Mouse (Mus musculus): ENCODE data around the gene Lgals3bp. TPM values are rescaled to one million over a fixed set of nuclear protein-coding genes. Genes with fewer than 3 reads are reported as not detected.

Gene Lgals3bp
- polyA plus RNA-seq, 1 experiment = 22.7 TPM

DNA sequence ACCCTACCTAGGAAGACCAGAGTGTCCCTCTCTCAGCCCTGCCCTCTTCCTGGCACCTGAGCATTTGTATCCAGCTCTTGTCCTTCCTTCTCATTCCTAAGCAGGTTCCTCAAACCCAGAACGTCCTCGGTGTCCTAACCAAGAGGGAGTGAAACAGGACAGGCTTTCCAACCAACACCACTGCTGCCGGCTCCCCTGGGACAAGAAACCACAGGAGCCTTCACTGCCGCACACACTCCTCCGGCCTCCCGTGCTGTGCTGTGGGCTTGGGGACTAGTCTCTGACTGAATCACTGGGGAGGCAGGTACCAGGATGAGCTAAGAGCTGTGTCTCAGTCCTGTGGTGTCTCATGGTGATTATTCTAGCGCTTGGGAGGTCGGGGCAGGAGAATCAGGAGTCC is 32.2 kb downstream of the Lgals3bp start:
- no peaks in the 10 kb centered on the region for H3K36me3 ChIP-seq (ENCODE audit: control insufficient read depth, insufficient read depth, low read length)
- H3K27ac ChIP-seq (ENCODE audit: control insufficient read depth, insufficient read depth, low read depth, low read length) = no peak overlapping the region
- no peaks in the 10 kb centered on the region for H3K4me1 ChIP-seq (ENCODE audit: control insufficient read depth, insufficient read depth, low read length)
- no peak overlapping the region for H3K4me3 ChIP-seq (ENCODE audit: control insufficient read depth, low read depth, low read length)
- H3K27me3 ChIP-seq (ENCODE audit: control insufficient read depth, insufficient read depth, low read length) = no peaks in the 10 kb centered on the region
- no peak for TF ChIP-seq CTCF (IDR thresholded peaks at IDR 0.05; ENCODE audit: control insufficient read depth, insufficient read depth, insufficient replicate concordance, low read depth, low read length)

DNA sequence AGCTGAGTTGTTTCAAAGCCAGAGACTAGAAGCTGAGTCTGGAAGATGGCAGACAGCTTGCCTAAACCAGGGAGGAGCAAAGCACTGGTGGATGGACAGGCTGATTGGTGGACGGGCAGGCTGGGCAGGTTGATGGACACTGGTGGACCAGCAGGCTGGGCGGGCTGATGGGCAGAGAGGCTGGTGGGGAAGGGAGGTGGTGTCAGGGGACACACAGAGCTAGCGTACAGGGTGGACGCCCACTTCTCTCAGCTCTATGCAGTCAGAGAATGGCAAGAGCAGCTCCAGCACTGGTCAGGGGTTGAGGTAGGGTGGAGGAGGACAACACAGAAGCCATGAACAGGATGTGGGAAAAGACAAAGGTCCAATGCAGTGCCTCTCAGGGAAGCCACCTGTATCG is 32.6 kb downstream of the Lgals3bp start:
- Histone ChIP-seq H3K27ac (ENCODE audit: control insufficient read depth, insufficient read depth, low read depth, low read length) (no peak overlapping the region), H3K4me3 (ENCODE audit: control insufficient read depth, low read depth, low read length) (no peak overlapping the region), H3K4me1 (ENCODE audit: control insufficient read depth, insufficient read depth, low read length) (no peaks in the 10 kb centered on the region), H3K27me3 (ENCODE audit: control insufficient read depth, insufficient read depth, low read length) (no peaks in the 10 kb centered on the region), H3K36me3 (ENCODE audit: control insufficient read depth, insufficient read depth, low read length) (no peaks in the 10 kb centered on the region)
- no peak for TF ChIP-seq POLR2A (IDR thresholded peaks at IDR 0.05; ENCODE audit: control insufficient read depth, low read depth, low read length)
- TF ChIP-seq CTCF (IDR thresholded peaks at IDR 0.05; ENCODE audit: control insufficient read depth, insufficient read depth, insufficient replicate concordance, low read depth, low read length) = no peak

DNA sequence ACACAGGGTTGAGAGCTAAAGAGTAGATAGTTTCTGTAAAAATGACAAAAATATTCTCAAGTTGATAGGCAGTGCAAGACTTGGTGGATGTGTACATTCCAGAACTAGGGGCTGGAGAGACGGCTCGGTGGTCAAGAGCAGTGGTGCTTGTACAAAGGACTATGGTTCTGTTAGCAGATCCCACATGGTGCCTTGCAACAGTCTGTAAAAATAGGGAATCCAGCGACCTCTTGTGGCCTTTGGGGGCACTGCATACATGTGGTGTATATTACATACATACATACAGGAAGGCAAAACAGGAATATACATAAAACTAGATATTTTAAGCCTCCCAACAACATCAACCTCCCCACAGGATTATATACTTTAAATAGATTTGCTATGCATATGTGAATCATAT is 33.6 kb downstream of the Lgals3bp start:
- Histone ChIP-seq H3K27ac (ENCODE audit: control insufficient read depth, insufficient read depth, low read depth, low read length) (no peak overlapping the region), H3K36me3 (ENCODE audit: control insufficient read depth, insufficient read depth, low read length) (no peaks in the 10 kb centered on the region), H3K27me3 (ENCODE audit: control insufficient read depth, insufficient read depth, low read length) (no peaks in the 10 kb centered on the region), H3K4me3 (ENCODE audit: control insufficient read depth, low read depth, low read length) (no peak overlapping the region), H3K4me1 (ENCODE audit: control insufficient read depth, insufficient read depth, low read length) (no peaks in the 10 kb centered on the region)
- TF ChIP-seq POLR2A (IDR thresholded peaks at IDR 0.05; ENCODE audit: control insufficient read depth, low read depth, low read length) (no peak), CTCF (IDR thresholded peaks at IDR 0.05; ENCODE audit: control insufficient read depth, insufficient read depth, insufficient replicate concordance, low read depth, low read length) (peak; percentile 43; the same call in 1 of the 2 replicates)

DNA sequence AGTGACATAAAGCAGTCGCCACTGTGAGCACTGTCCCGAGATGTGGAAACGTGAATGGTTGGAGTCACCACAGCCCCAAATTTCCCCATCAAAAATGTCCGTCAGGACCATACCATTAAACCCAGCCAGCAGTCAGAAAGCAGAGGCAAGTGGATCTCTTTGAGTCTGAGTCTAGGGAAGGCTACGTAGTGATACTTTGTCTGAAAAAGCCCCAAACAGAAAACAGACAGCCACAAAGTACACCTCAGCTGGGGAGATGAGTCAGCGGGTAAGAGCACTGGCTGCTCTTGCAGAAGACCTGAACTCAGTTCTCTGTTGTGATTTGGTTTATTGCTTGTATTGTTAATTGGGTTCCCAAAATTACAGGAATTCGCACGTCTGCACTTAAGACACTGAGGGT is 35.3 kb downstream of the Lgals3bp start:
- Histone ChIP-seq H3K27ac (ENCODE audit: control insufficient read depth, insufficient read depth, low read depth, low read length) (no peak overlapping the region), H3K4me3 (ENCODE audit: control insufficient read depth, low read depth, low read length) (no peak overlapping the region), H3K27me3 (ENCODE audit: control insufficient read depth, insufficient read depth, low read length) (no peaks in the 10 kb centered on the region), H3K36me3 (ENCODE audit: control insufficient read depth, insufficient read depth, low read length) (no peaks in the 10 kb centered on the region), H3K4me1 (ENCODE audit: control insufficient read depth, insufficient read depth, low read length) (no peaks in the 10 kb centered on the region; the same call in 1 of the 2 replicates)
- TF ChIP-seq CTCF (IDR thresholded peaks at IDR 0.05; ENCODE audit: control insufficient read depth, insufficient read depth, insufficient replicate concordance, low read depth, low read length) (no peak), POLR2A (IDR thresholded peaks at IDR 0.05; ENCODE audit: control insufficient read depth, low read depth, low read length) (no peak)

DNA sequence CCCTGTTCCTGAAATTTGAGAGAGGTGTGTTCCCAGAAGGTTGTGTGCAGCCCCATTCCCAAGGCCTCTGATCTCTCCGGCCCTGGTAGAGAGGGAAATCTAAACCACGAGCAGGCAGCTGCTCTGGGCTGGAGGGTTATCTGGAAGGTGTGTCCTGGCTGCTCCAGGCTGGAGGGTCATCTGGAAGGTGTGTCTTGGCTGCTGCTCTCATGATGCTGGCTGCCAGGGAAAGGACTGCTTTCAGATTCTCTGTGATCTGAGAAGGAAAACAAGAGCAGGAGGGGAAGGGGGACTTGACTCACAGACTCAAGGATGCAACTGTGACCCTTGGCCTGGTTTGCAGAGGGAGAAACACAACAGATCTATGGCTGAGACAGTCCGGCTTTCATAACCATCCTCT is 35.8 kb downstream of the Lgals3bp start:
- H3K36me3 ChIP-seq (ENCODE audit: control insufficient read depth, insufficient read depth, low read length) = no peaks in the 10 kb centered on the region
- TF ChIP-seq CTCF (IDR thresholded peaks at IDR 0.05; ENCODE audit: control insufficient read depth, insufficient read depth, insufficient replicate concordance, low read depth, low read length) = no peak
- no peak for TF ChIP-seq POLR2A (IDR thresholded peaks at IDR 0.05; ENCODE audit: control insufficient read depth, low read depth, low read length)
- no peak overlapping the region for H3K27ac ChIP-seq (ENCODE audit: control insufficient read depth, insufficient read depth, low read depth, low read length)
- no peaks in the 10 kb centered on the region; the same call in 1 of the 2 replicates for H3K4me1 ChIP-seq (ENCODE audit: control insufficient read depth, insufficient read depth, low read length)
- H3K4me3 ChIP-seq (ENCODE audit: control insufficient read depth, low read depth, low read length) = no peak overlapping the region
- no peaks in the 10 kb centered on the region for H3K27me3 ChIP-seq (ENCODE audit: control insufficient read depth, insufficient read depth, low read length)

DNA sequence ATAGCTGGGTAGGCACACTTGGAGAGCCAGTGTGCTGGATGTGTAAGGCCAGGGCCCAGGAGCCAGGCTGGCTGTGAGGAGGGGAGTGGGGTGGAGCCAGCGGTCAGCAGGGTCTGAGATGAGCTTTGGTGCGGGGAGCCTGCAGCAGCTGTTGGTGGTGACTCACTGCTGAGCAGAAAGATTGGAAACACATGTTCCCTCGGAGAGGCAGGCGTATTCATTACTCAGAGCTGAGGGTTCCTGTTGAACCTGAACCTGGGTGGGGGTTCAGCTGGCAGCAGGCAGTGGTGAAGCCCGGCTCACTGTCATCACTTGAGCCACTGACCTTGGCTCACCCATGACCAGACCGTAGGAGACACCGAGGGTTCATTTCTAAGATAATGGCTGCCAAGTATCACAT is 36.7 kb downstream of the Lgals3bp start:
- no peak overlapping the region for H3K4me3 ChIP-seq (ENCODE audit: control insufficient read depth, low read depth, low read length)
- no peak overlapping the region for H3K27ac ChIP-seq (ENCODE audit: control insufficient read depth, insufficient read depth, low read depth, low read length)
- H3K4me1 ChIP-seq (ENCODE audit: control insufficient read depth, insufficient read depth, low read length) = peaks cover 5% of the 10 kb centered on the region
- TF ChIP-seq POLR2A (IDR thresholded peaks at IDR 0.05; ENCODE audit: control insufficient read depth, low read depth, low read length) (no peak), CTCF (IDR thresholded peaks at IDR 0.05; ENCODE audit: control insufficient read depth, insufficient read depth, insufficient replicate concordance, low read depth, low read length) (no peak)
- H3K27me3 ChIP-seq (ENCODE audit: control insufficient read depth, insufficient read depth, low read length) = no peaks in the 10 kb centered on the region
- no peaks in the 10 kb centered on the region for H3K36me3 ChIP-seq (ENCODE audit: control insufficient read depth, insufficient read depth, low read length)

DNA sequence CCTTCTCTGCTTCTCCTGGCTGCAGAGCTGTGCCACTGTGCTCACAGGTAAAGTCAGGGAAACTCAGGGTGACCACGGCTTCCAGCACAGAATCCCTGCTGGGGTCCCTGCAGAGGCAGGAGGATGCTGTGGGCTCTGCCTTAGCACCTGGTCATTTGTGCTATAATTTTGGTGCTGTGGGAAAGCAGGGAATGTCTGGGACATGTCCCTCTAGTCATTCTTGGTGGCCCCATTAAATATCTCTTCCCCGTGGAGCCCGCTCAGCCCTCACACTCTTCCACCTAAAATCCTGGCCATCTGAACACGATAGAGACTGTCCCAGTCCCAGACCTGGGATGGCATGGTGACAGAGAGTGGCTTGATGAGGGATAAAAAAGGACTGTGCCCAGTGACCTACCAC is 37.9 kb downstream of the Lgals3bp start:
- no peaks in the 10 kb centered on the region for H3K27me3 ChIP-seq (ENCODE audit: control insufficient read depth, insufficient read depth, low read length)
- H3K27ac ChIP-seq (ENCODE audit: control insufficient read depth, insufficient read depth, low read depth, low read length) = no peak overlapping the region
- no peak overlapping the region for H3K4me3 ChIP-seq (ENCODE audit: control insufficient read depth, low read depth, low read length)
- no peaks in the 10 kb centered on the region for H3K36me3 ChIP-seq (ENCODE audit: control insufficient read depth, insufficient read depth, low read length)
- peaks cover 5% of the 10 kb centered on the region for H3K4me1 ChIP-seq (ENCODE audit: control insufficient read depth, insufficient read depth, low read length)
- TF ChIP-seq POLR2A (IDR thresholded peaks at IDR 0.05; ENCODE audit: control insufficient read depth, low read depth, low read length) = no peak
- no peak for TF ChIP-seq CTCF (IDR thresholded peaks at IDR 0.05; ENCODE audit: control insufficient read depth, insufficient read depth, insufficient replicate concordance, low read depth, low read length)

DNA sequence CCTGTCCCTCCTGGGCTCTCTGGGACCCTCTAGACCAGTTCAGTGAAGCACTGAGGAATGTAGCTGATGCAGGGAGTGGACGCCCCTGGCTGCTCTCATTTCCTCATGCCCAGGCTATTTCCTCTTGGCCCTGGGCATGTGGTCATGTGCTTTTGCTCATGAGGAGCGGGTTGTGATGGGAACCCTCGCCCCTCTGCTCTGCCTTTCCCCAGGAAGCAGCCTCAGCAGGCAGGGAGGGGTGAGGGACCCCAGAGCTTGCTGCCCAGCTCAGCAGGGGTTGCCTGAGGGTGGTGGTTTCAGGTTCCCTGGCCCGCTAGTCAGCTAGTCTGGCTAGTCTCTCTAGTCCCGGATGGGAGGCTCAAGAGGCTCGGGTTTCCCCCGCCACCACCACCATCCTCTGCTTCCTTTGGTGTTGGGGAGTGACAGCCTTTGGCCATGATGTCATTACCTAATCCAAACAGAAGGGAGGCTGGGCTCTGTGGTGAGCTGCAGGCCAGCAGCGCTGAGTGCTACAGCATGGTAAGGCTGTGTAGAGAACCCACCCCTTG is 38.8 kb downstream of the Lgals3bp start:
- H3K27me3 ChIP-seq (ENCODE audit: control insufficient read depth, insufficient read depth, low read length) = no peaks in the 10 kb centered on the region
- H3K4me1 ChIP-seq (ENCODE audit: control insufficient read depth, insufficient read depth, low read length) = peaks cover 5% of the 10 kb centered on the region
- no peak overlapping the region for H3K4me3 ChIP-seq (ENCODE audit: control insufficient read depth, low read depth, low read length)
- no peaks in the 10 kb centered on the region for H3K36me3 ChIP-seq (ENCODE audit: control insufficient read depth, insufficient read depth, low read length)
- TF ChIP-seq CTCF (IDR thresholded peaks at IDR 0.05; ENCODE audit: control insufficient read depth, insufficient read depth, insufficient replicate concordance, low read depth, low read length) = no peak
- no peak overlapping the region for H3K27ac ChIP-seq (ENCODE audit: control insufficient read depth, insufficient read depth, low read depth, low read length)

Measured in testis, adult 2 months (tissue).